Mouse (Mus musculus) gastrocnemius, postnatal 25 days (tissue): ENCODE data around the gene Rlim. TPM values are rescaled to one million over a fixed set of nuclear protein-coding genes. Genes with fewer than 3 reads are reported as not detected.
A peak's percentile ranks its signal among the peaks of the same experiment; 100 is the strongest.

Experiments
- DNase-seq: peaks from one replicate; pipeline ENCODE4 v3.0.0; 2022
- long read RNA-seq, 2 experiments: library from polyadenylated mRNA; stranded (forward); transcript quantifications; one replicate each; pipeline ENCODE4 v2.0.0; 2021
- total RNA-seq, 2 experiments: library from RNA; stranded (reverse); gene quantifications; 1 replicate in 1 of 2; 2 replicates in 1 of 2; pipeline ENCODE4 v1.2.3; 2021

Rlim gene
- 10 to 100 TPM; 13.6 to 15.1 TPM for total RNA-seq
- long read RNA-seq, experiment 1, partial matches to known transcripts = 0 of 3 reads
- long read RNA-seq, experiment 1, other reads (novel, unspliced or antisense) = 3 of 3 reads
- long read RNA-seq, experiment 2, full-length matches to known transcripts = 1 of 4 reads
- long read RNA-seq, experiment 2, partial matches to known transcripts = 0 of 4 reads
- long read RNA-seq, experiment 2, other reads (novel, unspliced or antisense) = 3 of 4 reads

- DNase-seq = peak; percentile 95
Measured at GRCm38 (mm10) chrX:103981169-103981689, at the start of gene Rlim. Gene Rlim (minus strand): TSS chrX:103981284.

- no peak for DNase-seq
Measured at GRCm38 (mm10) chrX:104017196-104017595, 36.1 kb upstream of the Rlim start.

- DNase-seq = no peak
Measured at GRCm38 (mm10) chrX:104015048-104015447, 34.0 kb upstream of the Rlim start.

- DNase-seq = no peak
Measured at GRCm38 (mm10) chrX:104013318-104013811, 32.3 kb upstream of the Rlim start.

- DNase-seq = no peak
Measured at GRCm38 (mm10) chrX:103994741-103995140, 13.7 kb upstream of the Rlim start.

- no peak for DNase-seq
Measured at GRCm38 (mm10) chrX:103993864-103994263, 12.8 kb upstream of the Rlim start.

GRCm38 (mm10) chrX:103991702-103992101 is 10.6 kb upstream of the Rlim start:
- DNase-seq = no peak

- DNase-seq = no peak
Measured at GRCm38 (mm10) chrX:103990392-103990791, 9.3 kb upstream of the Rlim start.

- no peak for DNase-seq
Measured at GRCm38 (mm10) chrX:103987215-103987964, 6.3 kb upstream of the Rlim start.

- DNase-seq = no peak
Measured at GRCm38 (mm10) chrX:103986159-103986558, 5.1 kb upstream of the Rlim start.

GRCm38 (mm10) chrX:103984992-103985391 is 3.9 kb upstream of the Rlim start:
- no peak for DNase-seq

GRCm38 (mm10) chrX:103981806-103982205 is 722 bp upstream of the Rlim start:
- no peak for DNase-seq

- DNase-seq = peak; percentile 22
Measured at GRCm38 (mm10) chrX:103980590-103981168, 405 bp downstream of the Rlim start.

- DNase-seq = no peak
Measured at GRCm38 (mm10) chrX:103980036-103980435, 1.0 kb downstream of the Rlim start.

- no peak for DNase-seq
Measured at GRCm38 (mm10) chrX:103939701-103940100, 41.4 kb downstream of the Rlim start.

GRCm38 (mm10) chrX:103937333-103937732 is 43.8 kb downstream of the Rlim start:
- DNase-seq = no peak

- no peak for DNase-seq
Measured at GRCm38 (mm10) chrX:103922436-103922835, 58.6 kb downstream of the Rlim start.

GRCm38 (mm10) chrX:103918954-103919353 is 62.1 kb downstream of the Rlim start:
- DNase-seq = no peak

GRCm38 (mm10) chrX:103914790-103915189 is 66.3 kb downstream of the Rlim start:
- DNase-seq = no peak
